Mouse (Mus musculus) ES-Bruce4 (cell line): ENCODE measurements around the gene Ice1. TPM values are rescaled to one million over a fixed set of nuclear protein-coding genes. Genes with fewer than 3 reads are reported as not detected.

ENCODE experiments used
- H3K27ac ChIP-seq: 2 replicates; pipeline ENCODE4 v1.5.1; 2012; ENCODE audit warnings: low read length, inconsistent platforms; ENCODE audit not compliant: insufficient read depth
- H3K27me3 ChIP-seq: 2 replicates; pipeline ENCODE4 v1.6.1; 2012; ENCODE audit warnings: mild to moderate bottlenecking, low read length, inconsistent platforms; ENCODE audit not compliant: control insufficient read depth, poor library complexity, insufficient read depth, severe bottlenecking
- H3K36me3 ChIP-seq: 2 replicates; pipeline ENCODE4 v1.6.1; 2012; ENCODE audit warnings: inconsistent platforms, mild to moderate bottlenecking, low read length, moderate library complexity; ENCODE audit not compliant: control insufficient read depth, poor library complexity, insufficient read depth, severe bottlenecking
- H3K4me1 ChIP-seq: one replicate; pipeline ENCODE4 v1.8.1; 2011; ENCODE audit warnings: low read length; ENCODE audit not compliant: control insufficient read depth, insufficient read depth
- H3K4me3 ChIP-seq: 2 replicates; pipeline ENCODE4 v1.5.1; 2011; ENCODE audit warnings: low read depth, mild to moderate bottlenecking, low read length
- H3K9ac ChIP-seq: 2 replicates; pipeline ENCODE4 v1.6.1; 2012; ENCODE audit warnings: low read depth, mild to moderate bottlenecking, inconsistent platforms; ENCODE audit not compliant: poor library complexity, severe bottlenecking
- H3K9me3 ChIP-seq: replicated peaks from 2 replicates; pipeline ENCODE4 v1.6.1; 2012; ENCODE audit warnings: mild to moderate bottlenecking, low read length, inconsistent platforms; ENCODE audit not compliant: control insufficient read depth, poor library complexity, insufficient read depth, severe bottlenecking
- CTCF ChIP-seq: IDR thresholded peaks from one replicate; pipeline ENCODE4 v1.8.1; 2011; ENCODE audit warnings: low read depth, low read length
- EP300 ChIP-seq: IDR thresholded peaks from 2 replicates; pipeline ENCODE4 v1.6.1; 2011; ENCODE audit warnings: low read depth, low read length; ENCODE audit not compliant: insufficient read depth
- POLR2A ChIP-seq: IDR thresholded peaks from one replicate; pipeline ENCODE4 v1.8.1; 2011; ENCODE audit warnings: low read length; ENCODE audit not compliant: insufficient read depth
- polyA plus RNA-seq: library from polyadenylated mRNA; stranded (reverse); fragments of >200 nt; gene quantifications from 2 replicates; pipeline ENCODE4 v1.2.4, GENCODE M21; 2011; ENCODE audit warnings: low read depth; ENCODE audit not compliant: missing spikeins, insufficient read depth, insufficient read length

Ice1 gene
- polyA plus RNA-seq, 1 experiment: 42.3 TPM

DNA sequence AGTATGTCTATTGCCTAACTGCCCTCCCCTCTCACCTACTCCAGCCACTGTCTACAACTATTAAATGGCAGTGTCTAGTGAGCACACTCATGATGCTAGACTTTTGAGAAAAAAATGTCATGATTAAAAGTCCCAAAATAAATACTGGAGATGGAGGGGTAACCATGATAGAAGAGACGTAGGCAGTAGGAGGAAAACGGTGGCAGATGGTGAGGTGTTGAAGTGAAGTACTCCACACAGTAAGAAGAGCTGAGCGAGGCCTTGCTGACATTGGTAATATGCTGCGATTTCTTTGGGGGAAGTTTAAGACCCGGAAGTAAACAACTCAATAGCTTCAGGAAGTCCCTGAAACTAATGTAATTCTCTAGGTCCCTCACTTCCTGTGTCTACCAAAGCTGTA, 104.0 kb downstream of the Ice1 start:
- TF ChIP-seq POLR2A (no peak), CTCF (no peak)
- Histone ChIP-seq H3K4me1 (no peaks in the 10 kb centered on the region), H3K9ac (no peak overlapping the region), H3K27me3 (no peaks in the 10 kb centered on the region), H3K27ac (no peak overlapping the region), H3K9me3 (no peaks in the 10 kb centered on the region), H3K4me3 (no peak overlapping the region), H3K36me3 (no peaks in the 10 kb centered on the region)

DNA sequence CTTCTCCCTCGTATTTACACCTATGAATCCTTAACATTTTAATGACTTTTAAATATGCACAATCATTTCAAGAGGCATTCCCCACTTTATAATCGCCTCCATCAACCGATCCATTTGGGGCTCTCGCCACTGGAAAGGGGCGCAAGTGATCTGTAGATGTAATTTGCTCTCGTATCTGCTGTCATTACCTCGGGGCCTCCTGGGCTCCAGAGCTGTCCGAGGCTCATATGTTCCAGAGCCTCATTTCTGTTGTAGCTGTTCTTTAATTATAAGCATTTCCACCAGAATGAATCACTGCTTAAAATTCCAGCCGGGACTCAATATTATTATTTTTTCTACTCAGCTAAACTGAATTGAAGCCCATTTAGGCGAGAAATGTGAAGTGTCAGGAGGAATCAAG, 104.7 kb downstream of the Ice1 start:
- H3K4me3 ChIP-seq: no peak overlapping the region
- no peaks in the 10 kb centered on the region for H3K27me3 ChIP-seq
- TF ChIP-seq CTCF (no peak), POLR2A (no peak), EP300 (no peak)
- no peaks in the 10 kb centered on the region for H3K36me3 ChIP-seq
- no peaks in the 10 kb centered on the region for H3K9me3 ChIP-seq
- no peak overlapping the region for H3K9ac ChIP-seq
- no peak overlapping the region for H3K27ac ChIP-seq
- no peaks in the 10 kb centered on the region for H3K4me1 ChIP-seq

DNA sequence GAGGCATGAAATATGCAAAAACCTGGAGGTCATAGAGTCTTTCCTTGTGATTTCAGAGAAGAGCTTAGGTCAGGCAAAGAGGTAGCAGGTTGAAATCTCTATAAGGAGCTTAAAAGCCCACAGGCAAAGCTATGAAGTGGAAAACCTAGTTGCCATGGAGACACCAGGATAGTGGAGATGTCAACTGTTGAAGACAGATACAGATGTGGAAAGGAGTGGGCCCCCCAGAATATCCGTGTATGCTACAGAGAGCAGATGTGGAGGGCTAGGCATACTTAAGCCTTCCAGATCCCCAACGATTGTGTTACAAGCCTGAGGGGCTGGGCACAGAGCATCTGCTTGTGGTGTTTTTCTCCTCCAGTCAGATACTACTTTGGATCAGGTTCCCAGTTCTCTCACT, 119.8 kb downstream of the Ice1 start:
- Histone ChIP-seq H3K27ac (no peak overlapping the region), H3K9me3 (no peaks in the 10 kb centered on the region), H3K9ac (no peak overlapping the region), H3K4me3 (no peak overlapping the region), H3K27me3 (no peaks in the 10 kb centered on the region), H3K36me3 (no peaks in the 10 kb centered on the region), H3K4me1 (no peaks in the 10 kb centered on the region)
- no peak for TF ChIP-seq CTCF
- no peak for TF ChIP-seq EP300
- no peak for TF ChIP-seq POLR2A

DNA sequence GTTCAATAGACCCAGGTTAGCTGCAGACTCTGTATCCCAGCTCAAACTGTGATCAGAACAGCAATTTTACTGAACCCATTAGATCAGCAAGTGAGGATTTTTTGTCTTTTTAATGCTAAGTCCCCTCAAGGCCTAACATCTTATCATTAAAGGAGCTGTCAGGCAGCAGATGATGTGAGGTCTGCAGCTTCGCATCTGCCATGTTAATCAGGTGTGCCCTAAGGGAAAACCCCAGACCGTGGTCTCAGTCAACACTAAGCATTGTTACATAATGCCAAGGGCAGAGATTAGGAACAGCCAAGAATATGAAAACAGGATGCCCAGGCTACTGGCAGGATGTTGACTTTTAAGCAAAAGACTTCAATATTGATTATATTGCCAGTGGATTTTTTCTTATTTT, 122.4 kb downstream of the Ice1 start:
- Histone ChIP-seq H3K27ac (no peak overlapping the region), H3K36me3 (no peaks in the 10 kb centered on the region), H3K4me1 (no peaks in the 10 kb centered on the region)

DNA sequence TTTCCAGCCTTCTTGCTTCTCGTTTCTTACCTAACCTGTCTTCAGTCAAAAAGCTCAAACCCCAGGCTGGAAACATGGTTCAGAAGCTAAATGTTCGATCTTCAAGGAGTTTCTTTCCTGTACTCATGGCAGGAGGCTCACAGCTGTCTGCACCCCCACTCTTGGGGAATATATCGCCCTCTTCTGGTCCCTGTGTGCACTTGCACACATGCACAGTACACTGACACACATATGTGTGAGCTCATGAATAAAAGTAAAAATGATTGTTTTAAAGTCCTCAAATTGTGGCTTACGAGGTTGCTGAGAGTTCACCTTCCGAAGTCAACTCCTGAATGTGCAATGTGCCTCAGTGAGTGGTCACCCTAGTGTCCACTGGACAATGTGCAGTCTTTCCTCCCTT, 127.2 kb downstream of the Ice1 start:
- no peak overlapping the region for H3K9ac ChIP-seq
- no peaks in the 10 kb centered on the region for H3K9me3 ChIP-seq
- H3K4me3 ChIP-seq: no peak overlapping the region
- no peaks in the 10 kb centered on the region for H3K27me3 ChIP-seq
- no peaks in the 10 kb centered on the region for H3K36me3 ChIP-seq
- H3K4me1 ChIP-seq: no peaks in the 10 kb centered on the region
- H3K27ac ChIP-seq: no peak overlapping the region
- TF ChIP-seq EP300: no peak
- peak; percentile 20 for TF ChIP-seq CTCF

More for the DNA sequence above, 122.4 kb downstream of the Ice1 start:
- no peak overlapping the region for H3K4me3 ChIP-seq
- H3K27me3 ChIP-seq: no peaks in the 10 kb centered on the region
- TF ChIP-seq EP300 (no peak), CTCF (no peak), POLR2A (no peak)
- H3K9me3 ChIP-seq: no peaks in the 10 kb centered on the region
- H3K9ac ChIP-seq: no peak overlapping the region

DNA sequence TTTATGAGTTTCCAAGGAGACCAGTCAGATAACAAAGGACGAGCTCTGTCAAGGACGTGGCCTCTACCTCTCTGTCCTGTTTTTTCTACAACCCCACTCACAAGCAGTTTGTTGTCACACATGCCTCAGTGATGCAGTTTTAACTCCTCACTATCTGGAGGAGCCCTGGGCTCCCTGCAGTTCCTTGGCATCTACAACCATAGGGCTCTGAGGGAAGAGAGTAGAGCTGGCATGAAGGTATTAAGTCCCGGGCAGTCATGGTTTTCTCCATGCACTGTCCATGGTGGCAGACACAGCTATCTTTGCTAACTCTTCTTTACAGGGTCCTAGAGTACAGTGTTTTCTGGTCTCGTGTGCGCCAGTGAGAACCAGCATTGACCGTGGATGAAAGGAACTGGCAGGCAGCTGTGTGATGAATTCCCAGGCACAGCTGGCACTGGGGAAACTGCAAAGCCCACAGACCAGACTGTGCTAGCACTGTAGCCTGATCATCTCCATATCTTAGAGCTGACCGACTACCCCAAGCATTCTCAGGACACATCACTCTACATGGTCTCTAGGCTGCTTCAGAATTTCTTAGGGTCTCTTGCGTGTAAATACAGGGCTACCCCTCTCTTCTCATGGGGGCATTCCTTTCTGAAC, 127.9 kb downstream of the Ice1 start:
- no peaks in the 10 kb centered on the region for H3K9me3 ChIP-seq
- H3K36me3 ChIP-seq: no peaks in the 10 kb centered on the region
- no peak for TF ChIP-seq CTCF
- TF ChIP-seq POLR2A: no peak
- no peak for TF ChIP-seq EP300
- H3K27me3 ChIP-seq: no peaks in the 10 kb centered on the region
- H3K27ac ChIP-seq: no peak overlapping the region
- H3K4me3 ChIP-seq: no peak overlapping the region
- H3K9ac ChIP-seq: no peak overlapping the region
- H3K4me1 ChIP-seq: no peaks in the 10 kb centered on the region
